Mouse (Mus musculus): Measurements from ENCODE around the gene Lman1l.

GRCm38 (mm10) chr9:57565741-57566221, 54.8 kb downstream of the Lman1l start:
- TF ChIP-seq POLR2A (IDR thresholded peaks at IDR 0.05; ENCODE audit: borderline replicate concordance, low read depth, low read length) (no peak), CTCF (IDR thresholded peaks at IDR 0.05; ENCODE audit: low read depth, low read length) (no peak)
